Mouse (Mus musculus): ENCODE measurements around the gene Ckap2l. TPM values are rescaled to one million over a fixed set of nuclear protein-coding genes. Genes with fewer than 3 reads are reported as not detected.

Gene Ckap2l
- polyA plus RNA-seq, 1 experiment = 6.9 TPM

GRCm38 (mm10) chr2:129313934-129314333 is 16.9 kb upstream of the Ckap2l start:
- TF ChIP-seq CTCF (IDR thresholded peaks at IDR 0.05; ENCODE audit: borderline replicate concordance, extremely low read depth, insufficient read depth, insufficient read length) = no peak
- no peak for TF ChIP-seq POLR2A (IDR thresholded peaks at IDR 0.05; ENCODE audit: borderline replicate concordance, extremely low read depth, insufficient read depth, insufficient read length, poor library complexity, severe bottlenecking)

GRCm38 (mm10) chr2:129309836-129310235 is 12.8 kb upstream of the Ckap2l start, which contains the start of gene Il1a:
Il1a (minus strand) TSS chr2:129309972.
- DNase-seq (ENCODE audit: low read depth) = no peak
- TF ChIP-seq POLR2A (IDR thresholded peaks at IDR 0.05; ENCODE audit: borderline replicate concordance, extremely low read depth, insufficient read depth, insufficient read length, poor library complexity, severe bottlenecking) (no peak), CTCF (IDR thresholded peaks at IDR 0.05; ENCODE audit: borderline replicate concordance, extremely low read depth, insufficient read depth, insufficient read length) (no peak)

More at GRCm38 (mm10) chr2:129313934-129314333, 16.9 kb upstream of the Ckap2l start:
- DNase-seq (ENCODE audit: low read depth) = no peak

GRCm38 (mm10) chr2:129306020-129306419 is 9.0 kb upstream of the Ckap2l start:
- DNase-seq (ENCODE audit: low read depth) = no peak

GRCm38 (mm10) chr2:129297589-129297982 is 574 bp upstream of the Ckap2l start:
- peak; percentile 77 for DNase-seq (ENCODE audit: low read depth)
- no peak for TF ChIP-seq POLR2A (IDR thresholded peaks at IDR 0.05; ENCODE audit: borderline replicate concordance, extremely low read depth, insufficient read depth, insufficient read length, poor library complexity, severe bottlenecking)
- TF ChIP-seq CTCF (IDR thresholded peaks at IDR 0.05; ENCODE audit: borderline replicate concordance, extremely low read depth, insufficient read depth, insufficient read length) = no peak

More at GRCm38 (mm10) chr2:129306020-129306419, 9.0 kb upstream of the Ckap2l start:
- TF ChIP-seq CTCF (IDR thresholded peaks at IDR 0.05; ENCODE audit: borderline replicate concordance, extremely low read depth, insufficient read depth, insufficient read length) = no peak
- no peak for TF ChIP-seq POLR2A (IDR thresholded peaks at IDR 0.05; ENCODE audit: borderline replicate concordance, extremely low read depth, insufficient read depth, insufficient read length, poor library complexity, severe bottlenecking)

- TF ChIP-seq POLR2A (IDR thresholded peaks at IDR 0.05; ENCODE audit: borderline replicate concordance, extremely low read depth, insufficient read depth, insufficient read length, poor library complexity, severe bottlenecking) (no peak), CTCF (IDR thresholded peaks at IDR 0.05; ENCODE audit: borderline replicate concordance, extremely low read depth, insufficient read depth, insufficient read length) (no peak)
- peak; percentile 14 for DNase-seq (ENCODE audit: low read depth)
These were observed 926 bp downstream of the Ckap2l start for GRCm38 (mm10) chr2:129296086-129296485.

- TF ChIP-seq CTCF (IDR thresholded peaks at IDR 0.05; ENCODE audit: borderline replicate concordance, extremely low read depth, insufficient read depth, insufficient read length) (no peak), POLR2A (IDR thresholded peaks at IDR 0.05; ENCODE audit: borderline replicate concordance, extremely low read depth, insufficient read depth, insufficient read length, poor library complexity, severe bottlenecking) (no peak)
- DNase-seq (ENCODE audit: low read depth) = no peak
These were observed 1.9 kb downstream of the Ckap2l start for GRCm38 (mm10) chr2:129295075-129295474.

- DNase-seq (ENCODE audit: low read depth) = no peak
- TF ChIP-seq CTCF (IDR thresholded peaks at IDR 0.05; ENCODE audit: borderline replicate concordance, extremely low read depth, insufficient read depth, insufficient read length) = no peak
- TF ChIP-seq POLR2A (IDR thresholded peaks at IDR 0.05; ENCODE audit: borderline replicate concordance, extremely low read depth, insufficient read depth, insufficient read length, poor library complexity, severe bottlenecking) = no peak
These were observed 23.2 kb downstream of the Ckap2l start for GRCm38 (mm10) chr2:129273823-129274222.

GRCm38 (mm10) chr2:129270621-129271020 is 26.4 kb downstream of the Ckap2l start:
- TF ChIP-seq POLR2A (IDR thresholded peaks at IDR 0.05; ENCODE audit: borderline replicate concordance, extremely low read depth, insufficient read depth, insufficient read length, poor library complexity, severe bottlenecking) (no peak), CTCF (IDR thresholded peaks at IDR 0.05; ENCODE audit: borderline replicate concordance, extremely low read depth, insufficient read depth, insufficient read length) (no peak)
- DNase-seq (ENCODE audit: low read depth) = no peak

GRCm38 (mm10) chr2:129269986-129270385 is 27.0 kb downstream of the Ckap2l start:
- TF ChIP-seq POLR2A (IDR thresholded peaks at IDR 0.05; ENCODE audit: borderline replicate concordance, extremely low read depth, insufficient read depth, insufficient read length, poor library complexity, severe bottlenecking) = no peak
- TF ChIP-seq CTCF (IDR thresholded peaks at IDR 0.05; ENCODE audit: borderline replicate concordance, extremely low read depth, insufficient read depth, insufficient read length) = no peak
- DNase-seq (ENCODE audit: low read depth) = no peak

- no peak for DNase-seq (ENCODE audit: low read depth)
- TF ChIP-seq CTCF (IDR thresholded peaks at IDR 0.05; ENCODE audit: borderline replicate concordance, extremely low read depth, insufficient read depth, insufficient read length) (no peak), POLR2A (IDR thresholded peaks at IDR 0.05; ENCODE audit: borderline replicate concordance, extremely low read depth, insufficient read depth, insufficient read length, poor library complexity, severe bottlenecking) (no peak)
These were observed 27.8 kb downstream of the Ckap2l start for GRCm38 (mm10) chr2:129269161-129269643.

- TF ChIP-seq CTCF (IDR thresholded peaks at IDR 0.05; ENCODE audit: borderline replicate concordance, extremely low read depth, insufficient read depth, insufficient read length) (no peak), POLR2A (IDR thresholded peaks at IDR 0.05; ENCODE audit: borderline replicate concordance, extremely low read depth, insufficient read depth, insufficient read length, poor library complexity, severe bottlenecking) (no peak)
- DNase-seq (ENCODE audit: low read depth) = no peak
These were observed 29.3 kb downstream of the Ckap2l start for GRCm38 (mm10) chr2:129267738-129268137.

GRCm38 (mm10) chr2:129265316-129265715 is 31.7 kb downstream of the Ckap2l start:
- TF ChIP-seq POLR2A (IDR thresholded peaks at IDR 0.05; ENCODE audit: borderline replicate concordance, extremely low read depth, insufficient read depth, insufficient read length, poor library complexity, severe bottlenecking) (no peak), CTCF (IDR thresholded peaks at IDR 0.05; ENCODE audit: borderline replicate concordance, extremely low read depth, insufficient read depth, insufficient read length) (no peak)
- no peak for DNase-seq (ENCODE audit: low read depth)

All from brain, embryonic 14.5 days (tissue).